Mouse (Mus musculus) heart, adult 2 months (tissue): Measurements from ENCODE around the gene Iqcf5.

Experiments
- CTCF ChIP-seq: fragments of 200-600 bp; IDR thresholded peaks from 2 replicates; pipeline ENCODE4 v1.8.1; 2022; ENCODE audit warnings: antibody characterized with exemption, mild to moderate bottlenecking, moderate library complexity
- EP300 ChIP-seq: fragments of 200-500 bp; IDR thresholded peaks from 2 replicates; pipeline ENCODE4 v1.6.1; 2011; ENCODE audit warnings: low read depth, low read length, control low read depth; ENCODE audit not compliant: insufficient read depth

GRCm38 (mm10) chr9:106499667-106500066, 14.7 kb upstream of the Iqcf5 start, which contains the start of gene Iqcf1:
- TF ChIP-seq CTCF: no peak
- TF ChIP-seq EP300: no peak
